Mouse (Mus musculus) adipocyte (in vitro differentiated cells): ENCODE measurements at regions not wholly inside any gene's neighbourhood (a gene's known extent, or its start where the extent isn't known, plus 50 kb on each side); places are given as distances from the start of the nearest gene placed in this dataset.
"Not testable (repeated sequence)": the region's sequence is repeated elsewhere in the genome, so short reads cannot be mapped to it uniquely, and the experiment has no call there.

Source experiments
- DNase-seq: peaks from one replicate; pipeline ENCODE4 v3.0.0-alpha.2; 2016; ENCODE audit warnings: low spot score

DNA sequence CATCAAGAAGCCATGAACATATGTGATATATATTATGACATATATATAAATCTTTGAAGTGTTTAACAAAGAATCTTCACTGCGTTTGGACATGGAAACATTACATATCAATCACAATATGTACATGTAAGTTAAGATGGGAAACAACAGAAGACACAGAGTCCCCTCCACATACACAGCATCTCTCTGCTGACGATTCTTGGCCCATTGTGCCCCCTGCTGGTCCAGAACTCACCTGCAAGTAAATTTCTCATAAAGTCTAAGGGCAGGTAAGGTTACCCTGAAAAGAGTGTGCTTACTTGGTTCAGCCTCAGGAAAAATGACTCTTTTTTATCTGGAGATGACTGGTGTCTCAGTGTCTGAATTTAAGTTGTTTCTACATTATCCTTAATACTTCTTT is 243.8 kb upstream of the Zfp386 start:
- not testable (repeated sequence) for DNase-seq

DNA sequence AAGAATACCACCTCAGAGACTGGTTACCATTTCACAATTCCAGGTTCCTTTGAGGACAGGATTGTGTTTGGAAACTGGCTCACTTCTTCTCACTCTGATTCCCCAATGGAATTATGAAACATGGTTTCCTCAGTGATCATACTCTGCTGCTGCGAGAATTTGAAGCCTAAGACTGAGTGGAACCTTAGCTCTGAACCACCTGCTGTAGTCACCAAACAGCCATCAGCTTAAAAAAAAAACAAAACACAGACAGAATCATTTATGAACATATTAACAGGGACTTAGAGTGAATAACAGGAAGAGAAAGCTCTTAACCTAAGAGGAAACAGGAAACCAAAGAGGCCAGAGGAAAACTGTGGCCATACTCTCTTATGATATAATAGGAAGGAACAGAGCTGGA is 239.5 kb upstream of the Zfp386 start:
- no peak for DNase-seq
